Mouse (Mus musculus): ENCODE measurements around the gene Diexf. TPM values are rescaled to one million over a fixed set of nuclear protein-coding genes. Genes with fewer than 3 reads are reported as not detected.

Gene Diexf
- polyA plus RNA-seq, 1 experiment from 2014 or later, result 10.6 TPM

GRCm38 (mm10) chr1:193133726-193134125 lies 3.7 kb upstream of the Diexf start:
- H3K4me3 ChIP-seq, result no peak overlapping the region
- no peak for DNase-seq (ENCODE audit: low spot score)
- 83% methylated on average over 1 of the region's 1 CpGs for WGBS

DNA sequence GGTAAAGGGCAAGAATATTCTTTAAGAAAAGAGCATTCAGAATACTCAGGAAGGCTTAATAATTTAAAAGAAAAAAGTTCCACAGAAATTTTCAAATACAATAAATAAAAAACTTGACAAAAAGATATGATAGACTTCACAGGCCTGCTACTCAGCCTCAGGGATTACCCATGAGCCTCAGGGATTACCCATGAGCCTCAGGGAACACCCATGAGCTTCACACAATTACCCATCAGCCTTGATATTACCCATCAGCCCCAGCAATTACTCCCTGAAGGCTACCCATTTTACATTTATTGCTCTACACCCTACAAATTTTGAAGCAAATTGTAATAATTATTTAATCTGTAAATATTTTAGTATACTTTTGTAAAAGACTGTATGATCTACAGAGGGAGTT lies 2.3 kb upstream of the Diexf start:
- Histone ChIP-seq H3K4me1 (peaks cover 10% of the 10 kb centered on the region), H3K27me3 (replicated peaks; ENCODE audit: low read depth, poor library complexity, severe bottlenecking) (no peaks in the 10 kb centered on the region), H3K9me3 (no peaks in the 10 kb centered on the region), H3K36me3 (replicated peaks) (peaks cover 9% of the 10 kb centered on the region), H3K27ac (replicated peaks) (no peak overlapping the region), H3K4me3 (no peak overlapping the region)
- no peak for DNase-seq (ENCODE audit: low spot score)

More at GRCm38 (mm10) chr1:193133726-193134125, 3.7 kb upstream of the Diexf start:
- H3K36me3 ChIP-seq (replicated peaks), result no peaks in the 10 kb centered on the region
- H3K27ac ChIP-seq (replicated peaks), result no peak overlapping the region
- peaks cover 18% of the 10 kb centered on the region for H3K4me1 ChIP-seq
- no peaks in the 10 kb centered on the region for H3K9me3 ChIP-seq
- 0 out of 2 replicates have a peak, but pooled peaks cover 3% of the 10 kb centered on the region for H3K27me3 ChIP-seq (replicated peaks; ENCODE audit: low read depth, poor library complexity, severe bottlenecking)

GRCm38 (mm10) chr1:193131311-193131948 lies 1.4 kb upstream of the Diexf start:
- peaks cover 10% of the 10 kb centered on the region for H3K4me1 ChIP-seq
- H3K27me3 ChIP-seq (replicated peaks; ENCODE audit: low read depth, poor library complexity, severe bottlenecking), result no peaks in the 10 kb centered on the region
- H3K9me3 ChIP-seq, result no peaks in the 10 kb centered on the region
- no peak for DNase-seq (ENCODE audit: low spot score)
- no peak overlapping the region for H3K4me3 ChIP-seq
- no peak overlapping the region for H3K27ac ChIP-seq (replicated peaks)
- peaks cover 19% of the 10 kb centered on the region for H3K36me3 ChIP-seq (replicated peaks)
- 84% methylated on average over 6 of the region's 6 CpGs for WGBS

DNA sequence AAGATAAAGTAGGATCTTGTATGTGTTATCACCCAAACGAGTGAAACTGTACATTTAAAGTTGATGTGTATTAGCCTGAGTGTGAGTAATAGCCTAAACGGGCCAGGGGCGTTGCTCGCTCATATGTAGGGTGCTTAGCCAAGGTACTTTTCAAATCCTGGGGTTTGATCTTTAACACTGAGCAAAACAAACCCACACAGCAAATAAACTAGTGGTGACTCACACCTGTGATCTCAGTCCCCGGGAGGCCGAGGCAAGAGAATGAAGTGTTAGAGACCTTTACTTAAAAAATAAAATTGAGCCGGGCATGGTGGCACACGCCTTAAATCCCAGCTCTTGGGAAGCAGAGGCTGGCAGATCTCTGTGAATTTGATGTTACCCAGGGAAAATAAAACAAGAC lies 767 bp upstream of the Diexf start:
- 86% methylated on average over 8 of the region's 8 CpGs for WGBS
- no peak for DNase-seq (ENCODE audit: low spot score)
- no peaks in the 10 kb centered on the region for H3K9me3 ChIP-seq
- peaks cover 24% of the 10 kb centered on the region for H3K36me3 ChIP-seq (replicated peaks)
- no peaks in the 10 kb centered on the region for H3K27me3 ChIP-seq (replicated peaks; ENCODE audit: low read depth, poor library complexity, severe bottlenecking)
- H3K4me1 ChIP-seq, result peaks cover 10% of the 10 kb centered on the region
- H3K4me3 ChIP-seq, result peak overlapping the region; percentile 98
- H3K27ac ChIP-seq (replicated peaks), result peak overlapping the region; percentile 89; the same call in 1 of the 2 replicates

DNA sequence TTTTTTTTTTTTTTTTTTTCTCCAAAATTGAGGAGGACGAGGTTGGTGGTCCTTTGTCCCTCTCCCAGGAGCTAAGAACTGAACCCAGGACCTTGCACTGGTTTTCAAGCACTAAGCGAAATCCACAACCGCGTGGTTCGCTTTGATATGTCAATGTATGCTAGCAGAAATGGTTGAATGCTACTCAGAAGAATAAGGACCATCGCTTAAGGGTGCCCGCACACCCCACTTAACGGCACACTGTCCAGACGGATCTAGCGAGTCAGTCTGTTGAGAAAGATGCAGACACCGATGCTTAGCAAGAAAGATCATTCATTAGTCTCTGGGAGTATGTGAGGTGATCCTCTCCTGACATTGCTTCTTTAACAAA lies 369 bp upstream of the Diexf start:
- no peak for DNase-seq (ENCODE audit: low spot score)
- Histone ChIP-seq H3K4me3 (peak overlapping the region; percentile 98), H3K27me3 (replicated peaks; ENCODE audit: low read depth, poor library complexity, severe bottlenecking) (no peaks in the 10 kb centered on the region), H3K36me3 (replicated peaks) (peaks cover 28% of the 10 kb centered on the region), H3K9me3 (no peaks in the 10 kb centered on the region), H3K27ac (replicated peaks) (peak overlapping the region; percentile 89), H3K4me1 (peaks cover 10% of the 10 kb centered on the region)
- WGBS, result 31% methylated on average over 11 of the region's 11 CpGs

DNA sequence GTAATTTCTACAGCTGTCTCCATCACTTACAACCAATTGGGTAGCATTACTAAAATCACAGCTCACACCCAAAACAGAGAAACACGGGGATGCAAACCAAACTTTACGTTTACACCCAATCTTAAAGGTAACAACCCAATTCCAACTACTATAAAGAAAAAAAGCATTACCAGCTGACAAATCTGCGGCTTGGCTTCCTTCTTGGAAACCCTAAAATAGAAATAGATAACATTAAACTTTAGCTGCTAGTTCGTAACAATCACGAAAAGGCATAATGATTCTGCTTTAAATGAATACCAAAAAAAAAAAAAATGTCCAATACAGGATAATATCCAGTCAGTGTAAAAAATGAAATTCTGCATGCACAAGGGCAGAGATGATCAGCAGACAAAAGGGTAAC lies 751 bp downstream of the Diexf start:
- Histone ChIP-seq H3K27me3 (replicated peaks; ENCODE audit: low read depth, poor library complexity, severe bottlenecking) (no peaks in the 10 kb centered on the region), H3K9me3 (no peaks in the 10 kb centered on the region), H3K36me3 (replicated peaks) (peaks cover 40% of the 10 kb centered on the region), H3K27ac (replicated peaks) (peak overlapping the region; percentile 89), H3K4me1 (peaks cover 10% of the 10 kb centered on the region), H3K4me3 (peak overlapping the region; percentile 98)
- DNase-seq (ENCODE audit: low spot score), result no peak
- WGBS, result 29% methylated on average over 5 of the region's 5 CpGs

DNA sequence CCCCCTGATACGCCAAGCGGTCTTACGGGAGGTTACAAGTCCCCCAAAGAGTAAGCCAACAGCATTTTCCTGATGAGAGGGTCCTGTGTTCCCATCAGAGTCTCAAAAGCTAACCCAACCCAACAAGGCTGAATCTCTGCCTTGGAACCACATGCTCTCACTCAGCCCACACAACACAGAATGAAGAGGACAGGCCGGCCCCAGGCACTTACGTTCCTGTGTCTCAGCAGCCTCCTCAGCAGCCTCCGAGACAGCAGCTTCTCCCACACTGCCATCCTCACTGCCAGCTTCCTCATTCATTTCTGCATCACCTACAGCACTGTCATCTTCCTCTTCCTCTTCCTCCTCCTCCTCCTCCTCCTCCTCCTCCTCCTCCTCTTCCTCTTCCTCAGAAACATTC lies 2.0 kb downstream of the Diexf start:
- Histone ChIP-seq H3K27ac (replicated peaks) (no peak overlapping the region), H3K9me3 (no peaks in the 10 kb centered on the region), H3K4me3 (no peak overlapping the region), H3K4me1 (peaks cover 10% of the 10 kb centered on the region), H3K36me3 (replicated peaks) (peaks cover 52% of the 10 kb centered on the region), H3K27me3 (replicated peaks; ENCODE audit: low read depth, poor library complexity, severe bottlenecking) (no peaks in the 10 kb centered on the region)
- WGBS, result 91% methylated on average over 6 of the region's 6 CpGs
- DNase-seq (ENCODE audit: low spot score), result no peak

GRCm38 (mm10) chr1:193125835-193126234 lies 4.2 kb downstream of the Diexf start:
- Histone ChIP-seq H3K27me3 (replicated peaks; ENCODE audit: low read depth, poor library complexity, severe bottlenecking) (no peaks in the 10 kb centered on the region), H3K9me3 (no peaks in the 10 kb centered on the region), H3K4me3 (no peak overlapping the region), H3K4me1 (peaks cover 10% of the 10 kb centered on the region), H3K36me3 (replicated peaks) (peaks cover 74% of the 10 kb centered on the region), H3K27ac (replicated peaks) (no peak overlapping the region)
- WGBS, result 92% methylated on average over 4 of the region's 4 CpGs
- no peak for DNase-seq (ENCODE audit: low spot score)

GRCm38 (mm10) chr1:193123290-193123689 lies 6.8 kb downstream of the Diexf start:
- H3K36me3 ChIP-seq (replicated peaks), result peaks cover 98% of the 10 kb centered on the region
- 92% methylated on average over 6 of the region's 6 CpGs for WGBS
- H3K27ac ChIP-seq (replicated peaks), result no peak overlapping the region
- H3K27me3 ChIP-seq (replicated peaks; ENCODE audit: low read depth, poor library complexity, severe bottlenecking), result no peaks in the 10 kb centered on the region
- H3K4me1 ChIP-seq, result no peaks in the 10 kb centered on the region
- H3K9me3 ChIP-seq, result no peaks in the 10 kb centered on the region
- H3K4me3 ChIP-seq, result no peak overlapping the region
- DNase-seq (ENCODE audit: low spot score), result no peak

- no peaks in the 10 kb centered on the region for H3K27me3 ChIP-seq (replicated peaks; ENCODE audit: low read depth, poor library complexity, severe bottlenecking)
- H3K27ac ChIP-seq (replicated peaks), result no peak overlapping the region
- no peak for DNase-seq (ENCODE audit: low spot score)
- WGBS, result 92% methylated on average over 7 of the region's 7 CpGs
- H3K9me3 ChIP-seq, result no peaks in the 10 kb centered on the region
- H3K4me1 ChIP-seq, result no peaks in the 10 kb centered on the region
- no peak overlapping the region for H3K4me3 ChIP-seq
- peaks cover 98% of the 10 kb centered on the region for H3K36me3 ChIP-seq (replicated peaks)
These were observed 7.3 kb downstream of the Diexf start for GRCm38 (mm10) chr1:193122793-193123192.

DNA sequence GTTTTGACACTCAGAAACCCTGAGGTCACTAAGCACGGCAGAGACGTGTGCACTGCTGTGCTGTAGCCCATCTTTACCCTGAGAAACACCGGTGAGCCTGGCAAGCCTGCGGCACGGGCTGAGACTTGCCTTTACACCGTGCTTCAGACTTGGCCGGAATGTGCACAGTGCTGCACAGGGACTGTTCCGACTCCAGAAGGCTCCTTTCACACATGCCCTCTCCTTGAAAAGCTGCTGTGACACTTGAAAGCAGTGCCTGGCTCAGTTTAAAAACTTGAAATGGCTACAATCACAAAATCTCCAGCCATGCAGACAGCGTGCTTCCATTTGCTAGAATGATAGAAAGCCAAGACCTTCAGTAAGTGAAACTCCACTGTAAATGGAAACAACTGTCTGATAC lies 18.0 kb downstream of the Diexf start:
- Histone ChIP-seq H3K4me1 (no peaks in the 10 kb centered on the region), H3K27ac (replicated peaks) (no peak overlapping the region), H3K27me3 (replicated peaks; ENCODE audit: low read depth, poor library complexity, severe bottlenecking) (no peaks in the 10 kb centered on the region), H3K4me3 (no peak overlapping the region), H3K36me3 (replicated peaks) (peaks cover 100% of the 10 kb centered on the region), H3K9me3 (no peaks in the 10 kb centered on the region)
- DNase-seq (ENCODE audit: low spot score), result no peak
- WGBS, result 93% methylated on average over 9 of the region's 9 CpGs

DNA sequence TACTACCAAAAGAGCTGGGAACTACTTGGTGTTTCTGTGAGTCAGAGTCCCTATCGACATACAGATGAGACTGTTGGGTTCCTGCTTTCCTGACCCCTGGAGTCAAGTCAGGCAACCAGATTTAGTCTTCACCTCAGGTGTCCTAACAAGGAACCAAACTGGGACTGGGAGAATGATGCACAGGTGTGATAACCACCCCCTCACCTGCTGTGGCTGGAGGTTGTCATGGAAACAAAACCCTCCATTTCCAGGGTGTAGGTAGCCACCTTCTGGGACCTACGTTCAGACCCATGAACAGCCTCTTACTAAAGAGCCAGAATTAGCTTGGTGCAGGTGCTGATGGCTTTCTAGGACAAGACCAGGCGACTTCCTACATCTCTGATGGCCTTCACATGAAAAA lies 27.1 kb downstream of the Diexf start:
- Histone ChIP-seq H3K36me3 (replicated peaks) (peaks cover 61% of the 10 kb centered on the region), H3K27me3 (replicated peaks; ENCODE audit: low read depth, poor library complexity, severe bottlenecking) (no peaks in the 10 kb centered on the region)
- 84% methylated on average over 3 of the region's 3 CpGs for whole genome bisulfite sequencing

GRCm38 (mm10) chr1:193102556-193102955 lies 27.5 kb downstream of the Diexf start:
- Histone ChIP-seq H3K9me3 (no peaks in the 10 kb centered on the region), H3K36me3 (replicated peaks) (peaks cover 57% of the 10 kb centered on the region), H3K4me3 (no peak overlapping the region), H3K27me3 (replicated peaks; ENCODE audit: low read depth, poor library complexity, severe bottlenecking) (no peaks in the 10 kb centered on the region), H3K27ac (replicated peaks) (no peak overlapping the region), H3K4me1 (no peaks in the 10 kb centered on the region; the same call in 1 of the 2 replicates)
- DNase-seq (ENCODE audit: low spot score), result no peak
- 87% methylated on average over 5 of the region's 5 CpGs for WGBS

More for the DNA sequence above, 27.1 kb downstream of the Diexf start:
- Histone ChIP-seq H3K4me1 (no peaks in the 10 kb centered on the region; the same call in 1 of the 2 replicates), H3K9me3 (no peaks in the 10 kb centered on the region), H3K27ac (replicated peaks) (no peak overlapping the region), H3K4me3 (no peak overlapping the region)
- DNase-seq (ENCODE audit: low spot score), result no peak

All from embryonic facial prominence, embryonic 10.5 days (tissue).